Mouse (Mus musculus): Measurements from ENCODE around the gene Gm49321.

- TF ChIP-seq GATA1 (IDR thresholded peaks at IDR 0.05; ENCODE audit: borderline replicate concordance, low read length) (no peak), FLI1 (IDR thresholded peaks at IDR 0.05; ENCODE audit: low read length) (no peak)
Observed at GRCm38 (mm10) chr12:73957676-73958075, 20.2 kb downstream of the Gm49321 start.

All from megakaryocyte, embryonic 14.5 days (primary cell).